Mouse (Mus musculus) MEL (cell line): ENCODE results near the gene Eif3b. TPM values are rescaled to one million over a fixed set of nuclear protein-coding genes. Genes with fewer than 3 reads are reported as not detected.
A peak's percentile ranks its signal among the peaks of the same experiment; 100 is the strongest.
"Not testable (repeated sequence)": the region's sequence is repeated elsewhere in the genome, so short reads cannot be mapped to it uniquely, and the experiment has no call there.

Experiments
- DNase-seq: peaks from one replicate; pipeline ENCODE4 v3.0.0; 2011; ENCODE audit warnings: low read depth, low spot score
- H3K27ac ChIP-seq: 2 replicates; pipeline ENCODE4 v1.5.1; 2012; ENCODE audit warnings: low read depth, mild to moderate bottlenecking, control low read depth, low read length, moderate library complexity; ENCODE audit not compliant: control insufficient read depth
- H3K27me3 ChIP-seq, 2 experiments: fragments of 150-350 bp in 1 of 2; sonication (generic) in 1 of 2; 2 replicates each; pipeline ENCODE4 v1.6.1; 2012; ENCODE audit warnings: low read length in 2 of 2, mild to moderate bottlenecking in 2 of 2, improper control_type of control experiment in 1 of 2, moderate library complexity in 1 of 2; ENCODE audit not compliant: insufficient read depth in 2 of 2, control insufficient read depth in 1 of 2
- H3K36me3 ChIP-seq, 2 experiments: 2 replicates each; pipeline ENCODE4 v1.6.1; 2012 to 2014; ENCODE audit warnings: low read length in 2 of 2, improper control_type of control experiment in 1 of 2, inconsistent platforms in 1 of 2, mild to moderate bottlenecking in 1 of 2; ENCODE audit not compliant: insufficient read depth in 2 of 2, control insufficient read depth in 1 of 2
- H3K4me1 ChIP-seq, 2 experiments: fragments of 150-350 bp in 1 of 2; sonication (generic) in 1 of 2; 2 replicates each; pipeline ENCODE4 v1.6.1; 2012; ENCODE audit warnings: low read length in 2 of 2, improper control_type of control experiment in 1 of 2, mild to moderate bottlenecking in 1 of 2; ENCODE audit not compliant: insufficient read depth in 2 of 2, control insufficient read depth in 1 of 2
- H3K4me3 ChIP-seq, 2 experiments: fragments of 150-350 bp in 1 of 2; sonication (generic) in 1 of 2; 2 replicates each; pipeline ENCODE4 v1.5.1; 2012; ENCODE audit warnings: low read depth in 2 of 2, low read length in 2 of 2, mild to moderate bottlenecking in 2 of 2, moderate library complexity in 2 of 2, control low read depth in 1 of 2, improper control_type of control experiment in 1 of 2; ENCODE audit not compliant: control insufficient read depth in 1 of 2, insufficient read depth in 1 of 2
- H3K79me2 ChIP-seq: 2 replicates; pipeline ENCODE4 v1.6.1; 2012; ENCODE audit warnings: mild to moderate bottlenecking, low read length, moderate library complexity; ENCODE audit not compliant: control insufficient read depth, poor library complexity, insufficient read depth
- H3K9ac ChIP-seq: 2 replicates; pipeline ENCODE4 v1.6.1; 2012; ENCODE audit warnings: low read depth, mild to moderate bottlenecking, control low read depth, low read length, moderate library complexity; ENCODE audit not compliant: control insufficient read depth, poor library complexity, severe bottlenecking
- H3K9me3 ChIP-seq: fragments of 150-350 bp; sonication (generic); replicated peaks from 2 replicates; pipeline ENCODE4 v1.6.1; 2012; ENCODE audit warnings: mild to moderate bottlenecking, low read length, improper control_type of control experiment, moderate library complexity; ENCODE audit not compliant: insufficient read depth
- E2F4 ChIP-seq: IDR thresholded peaks from 2 replicates; pipeline ENCODE4 v1.6.1; 2011; ENCODE audit warnings: low read depth, low read length, improper control_type of control experiment, borderline replicate concordance
- EP300 ChIP-seq, 2 experiments: IDR thresholded peaks; 2 replicates each; pipeline ENCODE4 v1.6.1; 2011; ENCODE audit warnings: improper control_type of control experiment in 2 of 2, low read length in 2 of 2, low read depth in 1 of 2, mild to moderate bottlenecking in 1 of 2
- ETS1 ChIP-seq: IDR thresholded peaks from 2 replicates; pipeline ENCODE4 v1.6.1; 2012; ENCODE audit warnings: low read depth, mild to moderate bottlenecking, inconsistent platforms, low read length, improper control_type of control experiment, moderate library complexity
- GABPA ChIP-seq: IDR thresholded peaks from 2 replicates; pipeline ENCODE4 v1.6.1; 2012; ENCODE audit warnings: low read depth, mild to moderate bottlenecking, inconsistent platforms, low read length, improper control_type of control experiment, moderate library complexity
- GATA1 ChIP-seq: IDR thresholded peaks from 2 replicates; pipeline ENCODE4 v1.6.1; 2011; ENCODE audit warnings: low read depth, low read length, improper control_type of control experiment
- HCFC1 ChIP-seq: IDR thresholded peaks from 2 replicates; pipeline ENCODE4 v1.6.1; 2012; ENCODE audit warnings: low read depth, mild to moderate bottlenecking, inconsistent platforms, low read length, improper control_type of control experiment, moderate library complexity
- MAFK ChIP-seq: IDR thresholded peaks from 2 replicates; pipeline ENCODE4 v1.6.1; 2011; ENCODE audit warnings: low read depth, mild to moderate bottlenecking, low read length, improper control_type of control experiment, borderline replicate concordance
- MAZ ChIP-seq: IDR thresholded peaks from 2 replicates; pipeline ENCODE4 v1.6.1; 2012; ENCODE audit warnings: low read depth, mild to moderate bottlenecking, inconsistent platforms, low read length, improper control_type of control experiment
- MYC ChIP-seq: IDR thresholded peaks from 2 replicates; pipeline ENCODE4 v1.6.1; 2011; ENCODE audit warnings: low read depth, mild to moderate bottlenecking, low read length, improper control_type of control experiment, moderate library complexity
- NELFE ChIP-seq: IDR thresholded peaks from 2 replicates; pipeline ENCODE4 v1.6.1; 2011; ENCODE audit warnings: low read depth, low read length, improper control_type of control experiment
- POLR2A ChIP-seq, 2 experiments: IDR thresholded peaks; 2 replicates each; pipeline ENCODE4 v1.6.1; 2011 to 2012; ENCODE audit warnings: low read length in 2 of 2, mild to moderate bottlenecking in 2 of 2, control low read depth in 1 of 2, improper control_type of control experiment in 1 of 2, low read depth in 1 of 2, moderate library complexity in 1 of 2; ENCODE audit not compliant: control insufficient read depth in 1 of 2, insufficient read depth in 1 of 2, poor library complexity in 1 of 2
- RCOR1 ChIP-seq: IDR thresholded peaks from 2 replicates; pipeline ENCODE4 v1.6.1; 2012; ENCODE audit warnings: low read depth, mild to moderate bottlenecking, inconsistent platforms, low read length, improper control_type of control experiment
- TAL1 ChIP-seq: IDR thresholded peaks from 2 replicates; pipeline ENCODE4 v1.6.1; 2012; ENCODE audit warnings: mild to moderate bottlenecking, inconsistent platforms, low read length, moderate library complexity, mixed read lengths
- TBP ChIP-seq: IDR thresholded peaks from 2 replicates; pipeline ENCODE4 v1.8.0; 2011; ENCODE audit warnings: low read depth, low read length, improper control_type of control experiment
- TCF12 ChIP-seq: IDR thresholded peaks from 2 replicates; pipeline ENCODE4 v1.6.1; 2014; ENCODE audit warnings: low read depth, mild to moderate bottlenecking, inconsistent platforms, low read length, improper control_type of control experiment, moderate library complexity
- USF1 ChIP-seq: IDR thresholded peaks from 2 replicates; pipeline ENCODE4 v1.6.1; 2014; ENCODE audit warnings: low read depth, mild to moderate bottlenecking, inconsistent platforms, low read length, improper control_type of control experiment, moderate library complexity
- polyA plus RNA-seq, 2 experiments: library from polyadenylated mRNA; stranded (reverse) in 1 of 2; unstranded in 1 of 2; fragments of >175 nt in 1 of 2; fragments of >200 nt in 1 of 2; gene quantifications; 2 replicates each; pipeline versions ENCODE4 v1.2.1 to v1.2.4; 2012; ENCODE audit warnings: low replicate concordance in 2 of 2, low read depth in 1 of 2; ENCODE audit not compliant: insufficient read length in 2 of 2, insufficient read depth in 1 of 2, missing spikeins in 1 of 2
- total RNA-seq: library from RNA; depleted of rRNA; stranded (reverse); fragments of 300-350 nt; gene quantifications from 2 replicates; pipeline ENCODE4 v1.2.3, GENCODE M21; 2012

Eif3b gene
- total and polyA plus RNA-seq, 3 experiments = 303 to 580 (median 376) TPM

- peak overlapping the region; percentile 99 for H3K9ac ChIP-seq
- no peaks in the 10 kb centered on the region for H3K9me3 ChIP-seq
- no peak overlapping the region for H3K27ac ChIP-seq
- TF ChIP-seq ETS1 (no peak), RCOR1 (0 out of 2 replicates have a peak, but pooled peaks have one; percentile 46), POLR2A (IDR thresholded peaks at IDR 0.05; ENCODE audit: control insufficient read depth in 1 of 2, insufficient read depth in 1 of 2, low read depth in 1 of 2, low read length in 2 of 2, poor library complexity in 1 of 2) (no peak), USF1 (no peak), GABPA (no peak), MAZ (no peak), TBP (no peak), E2F4 (no peak), EP300 (IDR thresholded peaks at IDR 0.05; ENCODE audit: low read depth in 1 of 2, low read length in 2 of 2) (peak in 1 of 2 experiments; percentile 31; a peak in 2 of 4 replicates), GATA1 (peak; percentile 69), TAL1 (peak; percentile 82)
- H3K36me3 ChIP-seq = peaks cover 10 to 17% of the 10 kb centered on the region in 2 experiments
- H3K4me3 ChIP-seq = peak overlapping the region; percentile 66 to 93
- H3K79me2 ChIP-seq = peaks cover 70% of the 10 kb centered on the region
- H3K27me3 ChIP-seq = no peaks in the 10 kb centered on the region
- peak; percentile 63 for DNase-seq
- peaks cover 0 to 17% of the 10 kb centered on the region in 2 experiments for H3K4me1 ChIP-seq
Observed at GRCm38 (mm10) chr5:140420616-140421015, 1.5 kb downstream of the Eif3b start.

GRCm38 (mm10) chr5:140425016-140425783, 6.1 kb downstream of the Eif3b start:
- no peak for TF ChIP-seq NELFE
- TF ChIP-seq TCF12 = no peak
- no peak for TF ChIP-seq MYC
- no peak for TF ChIP-seq HCFC1
- TF ChIP-seq MAFK = no peak
- no peak for TF ChIP-seq GABPA
- TF ChIP-seq, all 39 proteins: peak for 0
- H3K27ac ChIP-seq = no peak overlapping the region

GRCm38 (mm10) chr5:140439117-140439516, 20.0 kb downstream of the Eif3b start:
- peaks cover 0 to 11% of the 10 kb centered on the region in 2 experiments; a peak in 2 of 4 replicates for H3K36me3 ChIP-seq
- H3K9ac ChIP-seq, H3K79me2 ChIP-seq, H3K27ac ChIP-seq, H3K4me3 ChIP-seq, H3K4me1 ChIP-seq, H3K9me3 ChIP-seq, DNase-seq, H3K27me3 ChIP-seq: not testable (repeated sequence)

More at GRCm38 (mm10) chr5:140425016-140425783, 6.1 kb downstream of the Eif3b start:
- H3K27me3 ChIP-seq = no peaks in the 10 kb centered on the region
- peaks cover 0 to 17% of the 10 kb centered on the region in 2 experiments for H3K4me1 ChIP-seq
- H3K9me3 ChIP-seq = no peaks in the 10 kb centered on the region
- H3K79me2 ChIP-seq = peaks cover 56% of the 10 kb centered on the region
- peaks cover 17 to 32% of the 10 kb centered on the region in 2 experiments for H3K36me3 ChIP-seq
- no peak overlapping the region for H3K9ac ChIP-seq
- no peak overlapping the region for H3K4me3 ChIP-seq
- DNase-seq = no peak
